Comparison of ENCODE assay signal across 8 mouse cellular contexts in genomic region chr6:56373046-56373751, GRCm38 (mm10).
DNase-seq lines count a peak whose midpoint lies in the region; ATAC-seq lines count a peak whose summit lies in the region.

No protein-coding gene starts in this region.

- no peak overlapping the region for H3K4me2 ChIP-seq in kidney, embryonic 14.5 days (replicated peaks; ENCODE audit: low read depth, low read length)
- H3K4me2 ChIP-seq in limb, embryonic 13.5 days (replicated peaks), result no peak overlapping the region

- no peak overlapping the region for H3K9ac ChIP-seq in kidney, embryonic 14.5 days (ENCODE audit: low read depth, low read length)
- no peak overlapping the region for H3K9ac ChIP-seq in limb, embryonic 13.5 days

- peak; percentile 14 to 64 for DNase-seq in adrenal gland, adult (ENCODE audit: inconsistent age in 2 of 2, low spot score in 1 of 2)
- no peak for DNase-seq in adrenal gland, postnatal 25 days
- DNase-seq in kidney, postnatal 14 days, result peak; percentile 4
- peak; percentile 58 for DNase-seq in cerebellum, adult 9-10 months
- DNase-seq in embryo, embryonic 10.5 days (ENCODE audit: low spot score), result no peak
- no peak for DNase-seq in layer of hippocampus, adult 11-12 months (ENCODE audit: low spot score)

- H3K9me3 ChIP-seq in kidney, embryonic 14.5 days (ENCODE audit: control insufficient read depth, low read length), result no peaks in the 10 kb centered on the region
- H3K9me3 ChIP-seq in limb, embryonic 13.5 days, result no peaks in the 10 kb centered on the region

- no peaks in the 10 kb centered on the region for H3K4me1 ChIP-seq in kidney, embryonic 14.5 days (ENCODE audit: control insufficient read depth, insufficient read depth, low read length)
- no peaks in the 10 kb centered on the region for H3K4me1 ChIP-seq in limb, embryonic 13.5 days

- no peak for ATAC-seq in kidney, embryonic 14.5 days (ENCODE audit: low FRiP score, low TSS enrichment)
- ATAC-seq in limb, embryonic 13.5 days (ENCODE audit: low FRiP score, low read depth), result peak; percentile 54; the same call in 1 of the 2 replicates

- H3K27ac ChIP-seq in kidney, embryonic 14.5 days (ENCODE audit: low read depth, low read length), result no peak overlapping the region
- H3K27ac ChIP-seq in limb, embryonic 13.5 days, result no peak overlapping the region

- no peak overlapping the region for H3K4me3 ChIP-seq in kidney, embryonic 14.5 days (ENCODE audit: low read length)
- H3K4me3 ChIP-seq in limb, embryonic 13.5 days, result no peak overlapping the region

- WGBS in kidney, embryonic 14.5 days, result 49% methylated on average over 10 of the region's 10 CpGs
- WGBS in limb, embryonic 13.5 days, result 52% methylated on average over 10 of the region's 10 CpGs

- no peaks in the 10 kb centered on the region for H3K36me3 ChIP-seq in kidney, embryonic 14.5 days (ENCODE audit: control insufficient read depth, insufficient read depth, low read length)
- H3K36me3 ChIP-seq in limb, embryonic 13.5 days, result no peaks in the 10 kb centered on the region

- no peaks in the 10 kb centered on the region for H3K27me3 ChIP-seq in kidney, embryonic 14.5 days (ENCODE audit: control insufficient read depth, insufficient read depth, low read length)
- H3K27me3 ChIP-seq in limb, embryonic 13.5 days, result no peaks in the 10 kb centered on the region

Comparison
In these comparisons a context has a peak if more than half of its experiments do, and no peak if none do; other contexts are left out.
1. DNase-seq: peak in adrenal gland, adult (2 of 2), kidney, postnatal 14 days (single experiment) and cerebellum, adult 9-10 months (single experiment); none in adrenal gland, postnatal 25 days (single experiment), embryo, embryonic 10.5 days (single experiment) and layer of hippocampus, adult 11-12 months (single experiment).